Mouse (Mus musculus) gastrocnemius, adult 2 months (tissue): ENCODE measurements around the gene Rxrb. TPM values are rescaled to one million over a fixed set of nuclear protein-coding genes. Genes with fewer than 3 reads are reported as not detected.

Experiments used
- DNase-seq: peaks from one replicate; pipeline ENCODE4 v3.0.0; 2022
- H3K27ac ChIP-seq: fragments of 200-600 bp; 2 replicates; pipeline ENCODE4 v1.8.1; 2022; ENCODE audit warnings: mild to moderate bottlenecking
- H3K4me3 ChIP-seq: fragments of 200-600 bp; 2 replicates; pipeline ENCODE4 v1.8.1; 2022; ENCODE audit warnings: mild to moderate bottlenecking, moderate library complexity
- CTCF ChIP-seq: fragments of 200-600 bp; IDR thresholded peaks from 2 replicates; pipeline ENCODE4 v1.8.1; 2022; ENCODE audit warnings: antibody characterized with exemption, mild to moderate bottlenecking, moderate library complexity
- intact Hi-C: fragments of 180-260 bp; cut with DNase I; formaldehyde crosslinking; loops from one replicate; pipeline ENCODE4 v1.15.1; 2025
- total RNA-seq, 2 experiments: library from RNA; stranded (reverse); gene quantifications; 2 replicates each; pipeline ENCODE4 v1.2.3; 2021

The Rxrb gene
- total RNA-seq, 2 experiments from 2014 or later = 40.5 to 41.7 TPM

- peak; percentile 38 for TF ChIP-seq CTCF
- intact Hi-C loops = no loop called here
- DNase-seq = peak; percentile 95
- Histone ChIP-seq H3K4me3 (peak within 1 kb of the TSS; percentile 94), H3K27ac (peak within 1 kb of the TSS; percentile 94)
These were observed 3.9 kb upstream of the Rxrb start, which contains the start of gene H2-Ke6 for GRCm38 (mm10) chr17:34027656-34028223. H2-Ke6 (minus strand) TSS chr17:34028060.

GRCm38 (mm10) chr17:34028501-34029149 lies 3.0 kb upstream of the Rxrb start:
- no peak for TF ChIP-seq CTCF
- peak overlapping the region; percentile 94; the same call in 1 of the 2 replicates for H3K27ac ChIP-seq
- intact Hi-C loops = no loop called here
- no peak for DNase-seq
- peak overlapping the region; percentile 94; the same call in 1 of the 2 replicates for H3K4me3 ChIP-seq

- peak; percentile 28 for DNase-seq
- TF ChIP-seq CTCF = no peak
These were observed 2.3 kb upstream of the Rxrb start for GRCm38 (mm10) chr17:34029150-34029889.

GRCm38 (mm10) chr17:34029890-34030595 lies 1.6 kb upstream of the Rxrb start:
- no peak for DNase-seq
- no peak for TF ChIP-seq CTCF
- peak overlapping the region; percentile 100 for H3K27ac ChIP-seq
- H3K4me3 ChIP-seq = peak overlapping the region; percentile 78
- intact Hi-C loops = loop anchor here (5.0 kb wide), 1 partner anchor 92 kb away; the partner anchor contains the start of gene Brd2

More at GRCm38 (mm10) chr17:34029150-34029889, 2.3 kb upstream of the Rxrb start:
- peak overlapping the region; percentile 78 for H3K4me3 ChIP-seq
- intact Hi-C loops = no loop called here
- peak overlapping the region; percentile 100; the same call in 1 of the 2 replicates for H3K27ac ChIP-seq

GRCm38 (mm10) chr17:34030861-34031326 lies 718 bp upstream of the Rxrb start:
- intact Hi-C loops = loop anchor here (5.0 kb wide), 1 partner anchor 91 kb away; the partner anchor contains the start of gene Brd2
- no peak for TF ChIP-seq CTCF

GRCm38 (mm10) chr17:34032174-34032632 lies 591 bp downstream of the Rxrb start:
- Histone ChIP-seq H3K27ac (peak overlapping the region; percentile 100), H3K4me3 (peak overlapping the region; percentile 78)
- intact Hi-C loops = loop anchor here (5.0 kb wide), 1 partner anchor 90 kb away; the partner anchor contains the start of gene Brd2
- TF ChIP-seq CTCF = no peak
- DNase-seq = peak; percentile 87

More at GRCm38 (mm10) chr17:34030861-34031326, 718 bp upstream of the Rxrb start:
- Histone ChIP-seq H3K4me3 (peak overlapping the region; percentile 78), H3K27ac (peak overlapping the region; percentile 100)
- no peak for DNase-seq

GRCm38 (mm10) chr17:34032806-34033205 lies 1.2 kb downstream of the Rxrb start:
- intact Hi-C loops = loop anchor here (5.0 kb wide), 1 partner anchor 89 kb away; the partner anchor contains the start of gene Brd2
- no peak for TF ChIP-seq CTCF
- Histone ChIP-seq H3K27ac (peak overlapping the region; percentile 100), H3K4me3 (peak overlapping the region; percentile 78)
- DNase-seq = no peak

GRCm38 (mm10) chr17:34033441-34033840 lies 1.8 kb downstream of the Rxrb start:
- intact Hi-C loops = loop anchor here (5.0 kb wide), 1 partner anchor 89 kb away; the partner anchor contains the start of gene Brd2
- peak overlapping the region; percentile 78 for H3K4me3 ChIP-seq
- no peak for DNase-seq
- TF ChIP-seq CTCF = no peak
- peak overlapping the region; percentile 100 for H3K27ac ChIP-seq

GRCm38 (mm10) chr17:34034064-34034463 lies 2.5 kb downstream of the Rxrb start:
- peak; percentile 77 for TF ChIP-seq CTCF
- peak; percentile 71 for DNase-seq
- intact Hi-C loops = loop anchor here (5.0 kb wide), 1 partner anchor 88 kb away; the partner anchor contains the start of gene Brd2
- Histone ChIP-seq H3K27ac (peak overlapping the region; percentile 31; the same call in 1 of the 2 replicates), H3K4me3 (peak overlapping the region; percentile 1; the same call in 1 of the 2 replicates)

GRCm38 (mm10) chr17:34035517-34035916 lies 3.9 kb downstream of the Rxrb start:
- DNase-seq = peak; percentile 13
- Histone ChIP-seq H3K27ac (no peak overlapping the region), H3K4me3 (no peak overlapping the region)
- TF ChIP-seq CTCF = no peak
- intact Hi-C loops = loop anchor here (5.0 kb wide), 1 partner anchor 72 kb away; no protein-coding TSS in a partner anchor

- no peak overlapping the region for H3K4me3 ChIP-seq
- no peak overlapping the region for H3K27ac ChIP-seq
- DNase-seq = peak; percentile 54
- intact Hi-C loops = loop anchor here (5.0 kb wide), 1 partner anchor 71 kb away; no protein-coding TSS in a partner anchor
- no peak for TF ChIP-seq CTCF
These were observed 5.0 kb downstream of the Rxrb start for GRCm38 (mm10) chr17:34036647-34037046.
